Mouse (Mus musculus): ENCODE results near the gene Cars2. TPM values are rescaled to one million over a fixed set of nuclear protein-coding genes. Genes with fewer than 3 reads are reported as not detected.
"Not testable (repeated sequence)": the region's sequence is repeated elsewhere in the genome, so short reads cannot be mapped to it uniquely, and the experiment has no call there.

Cars2 gene
- polyA plus RNA-seq, 1 experiment from 2014 or later, result 24.5 TPM

DNA sequence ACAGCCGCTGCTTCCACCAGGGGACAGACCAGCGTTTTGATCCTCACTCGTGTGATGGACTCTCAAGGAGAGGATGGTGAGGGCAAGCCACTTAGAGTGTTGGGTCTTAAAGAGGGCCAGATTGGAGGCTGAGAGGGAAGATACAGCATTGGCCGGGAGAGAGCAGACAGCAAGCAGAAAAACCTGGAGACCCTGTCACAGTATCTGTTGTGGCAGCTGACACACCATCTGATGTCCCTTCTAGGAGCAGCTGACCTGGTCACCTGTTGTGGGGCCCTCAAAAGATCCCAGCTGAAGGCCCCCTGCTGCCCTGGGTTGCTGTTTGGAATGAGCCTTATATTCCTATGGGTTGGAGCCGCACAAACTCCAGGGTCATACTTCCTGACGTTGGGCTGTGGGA, 21.8 kb upstream of the Cars2 start:
- no peak for ATAC-seq (ENCODE audit: low read depth)
- Histone ChIP-seq H3K27ac (ENCODE audit: low read length) (no peak overlapping the region), H3K4me3 (ENCODE audit: low read length) (no peak overlapping the region), H3K4me2 (ENCODE audit: low read depth, low read length) (no peak overlapping the region), H3K36me3 (ENCODE audit: control insufficient read depth, insufficient read depth, low read length) (peaks cover 5% of the 10 kb centered on the region; the same call in 1 of the 2 replicates), H3K9ac (ENCODE audit: low read length) (no peak overlapping the region), H3K4me1 (replicated peaks; ENCODE audit: control insufficient read depth, insufficient read depth, low read length) (no peaks in the 10 kb centered on the region), H3K9me3 (ENCODE audit: control insufficient read depth, low read length) (no peaks in the 10 kb centered on the region), H3K27me3 (ENCODE audit: control insufficient read depth, insufficient read depth, low read depth, low read length) (no peaks in the 10 kb centered on the region)
- 67% methylated on average over 6 of the region's 6 CpGs for WGBS

DNA sequence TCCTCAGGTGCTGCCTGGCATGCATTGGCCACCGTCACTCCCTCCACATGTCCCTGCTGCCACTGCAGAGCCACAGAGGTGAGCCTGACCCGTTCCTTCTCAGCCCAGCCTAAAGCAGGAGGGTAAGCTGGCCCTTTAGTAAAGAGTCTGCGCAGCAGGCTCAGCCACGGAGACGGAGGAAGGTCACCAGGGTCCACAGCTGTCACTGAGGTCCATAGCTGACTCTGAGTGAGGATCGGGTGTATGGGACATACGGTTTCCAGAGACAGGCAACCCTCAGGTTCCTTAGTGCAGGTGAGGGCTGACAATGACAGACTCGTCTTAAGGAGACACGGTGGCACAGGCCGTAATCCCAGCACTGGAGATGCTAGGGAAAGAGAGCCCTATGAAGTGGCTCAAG, 21.4 kb upstream of the Cars2 start:
- no peak overlapping the region for H3K27ac ChIP-seq (ENCODE audit: low read length)
- H3K4me3 ChIP-seq (ENCODE audit: low read length), result no peak overlapping the region
- no peaks in the 10 kb centered on the region for H3K4me1 ChIP-seq (replicated peaks; ENCODE audit: control insufficient read depth, insufficient read depth, low read length)
- no peak for ATAC-seq (ENCODE audit: low read depth)
- WGBS, result 82% methylated on average over 10 of the region's 10 CpGs
- peaks cover 6% of the 10 kb centered on the region for H3K36me3 ChIP-seq (ENCODE audit: control insufficient read depth, insufficient read depth, low read length)
- H3K9ac ChIP-seq (ENCODE audit: low read length), result no peak overlapping the region
- no peaks in the 10 kb centered on the region for H3K27me3 ChIP-seq (ENCODE audit: control insufficient read depth, insufficient read depth, low read depth, low read length)
- H3K4me2 ChIP-seq (ENCODE audit: low read depth, low read length), result no peak overlapping the region
- no peaks in the 10 kb centered on the region for H3K9me3 ChIP-seq (ENCODE audit: control insufficient read depth, low read length)

DNA sequence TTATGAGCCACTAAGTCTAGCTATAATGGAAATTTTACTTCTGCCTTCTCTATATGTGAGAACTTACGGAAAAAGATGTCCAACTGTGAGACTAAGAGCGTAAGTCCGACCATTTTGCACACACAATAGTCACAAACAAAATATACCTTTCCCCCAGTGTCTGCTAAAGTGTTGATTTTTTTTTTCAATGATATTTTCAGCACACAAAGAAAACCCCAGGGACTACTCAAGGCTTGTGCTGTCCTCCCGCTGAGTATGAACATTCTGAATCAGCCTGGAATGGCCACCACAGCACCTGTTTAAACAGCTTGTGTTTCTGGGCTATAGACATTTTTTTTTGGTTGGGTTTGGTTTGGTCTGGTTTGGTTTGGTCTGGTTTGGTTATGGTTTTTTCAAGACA, 20.2 kb upstream of the Cars2 start:
- Histone ChIP-seq H3K9me3 (ENCODE audit: control insufficient read depth, low read length) (no peaks in the 10 kb centered on the region), H3K36me3 (ENCODE audit: control insufficient read depth, insufficient read depth, low read length) (peaks cover 12% of the 10 kb centered on the region), H3K27ac (ENCODE audit: low read length) (no peak overlapping the region), H3K27me3 (ENCODE audit: control insufficient read depth, insufficient read depth, low read depth, low read length) (no peaks in the 10 kb centered on the region), H3K9ac (ENCODE audit: low read length) (no peak overlapping the region), H3K4me2 (ENCODE audit: low read depth, low read length) (no peak overlapping the region), H3K4me1 (replicated peaks; ENCODE audit: control insufficient read depth, insufficient read depth, low read length) (no peaks in the 10 kb centered on the region), H3K4me3 (ENCODE audit: low read length) (no peak overlapping the region)
- ATAC-seq (ENCODE audit: low read depth), result no peak
- WGBS, result 90% methylated on average over 4 of the region's 4 CpGs

- H3K4me3 ChIP-seq (ENCODE audit: low read length), result no peak overlapping the region
- 77% methylated on average over 22 of the region's 22 CpGs for WGBS
Observed at GRCm38 (mm10) chr8:11569260-11570097, 18.9 kb upstream of the Cars2 start.

GRCm38 (mm10) chr8:11568193-11568592, 17.6 kb upstream of the Cars2 start:
- H3K27me3 ChIP-seq (ENCODE audit: control insufficient read depth, insufficient read depth, low read depth, low read length); ATAC-seq (ENCODE audit: low read depth); H3K9me3 ChIP-seq (ENCODE audit: control insufficient read depth, low read length); H3K4me2 ChIP-seq (ENCODE audit: low read depth, low read length); H3K4me1 ChIP-seq (replicated peaks; ENCODE audit: control insufficient read depth, insufficient read depth, low read length); H3K9ac ChIP-seq (ENCODE audit: low read length); H3K27ac ChIP-seq (ENCODE audit: low read length); H3K4me3 ChIP-seq (ENCODE audit: low read length): not testable (repeated sequence)
- 89% methylated on average over 2 of the region's 2 CpGs for WGBS
- H3K36me3 ChIP-seq (ENCODE audit: control insufficient read depth, insufficient read depth, low read length), result peaks cover 21% of the 10 kb centered on the region

More at GRCm38 (mm10) chr8:11569260-11570097, 18.9 kb upstream of the Cars2 start:
- Histone ChIP-seq H3K36me3 (ENCODE audit: control insufficient read depth, insufficient read depth, low read length) (peaks cover 15% of the 10 kb centered on the region), H3K27ac (ENCODE audit: low read length) (no peak overlapping the region), H3K4me1 (replicated peaks; ENCODE audit: control insufficient read depth, insufficient read depth, low read length) (no peaks in the 10 kb centered on the region), H3K4me2 (ENCODE audit: low read depth, low read length) (no peak overlapping the region), H3K9me3 (ENCODE audit: control insufficient read depth, low read length) (no peaks in the 10 kb centered on the region), H3K27me3 (ENCODE audit: control insufficient read depth, insufficient read depth, low read depth, low read length) (no peaks in the 10 kb centered on the region), H3K9ac (ENCODE audit: low read length) (no peak overlapping the region)
- ATAC-seq (ENCODE audit: low read depth), result no peak

DNA sequence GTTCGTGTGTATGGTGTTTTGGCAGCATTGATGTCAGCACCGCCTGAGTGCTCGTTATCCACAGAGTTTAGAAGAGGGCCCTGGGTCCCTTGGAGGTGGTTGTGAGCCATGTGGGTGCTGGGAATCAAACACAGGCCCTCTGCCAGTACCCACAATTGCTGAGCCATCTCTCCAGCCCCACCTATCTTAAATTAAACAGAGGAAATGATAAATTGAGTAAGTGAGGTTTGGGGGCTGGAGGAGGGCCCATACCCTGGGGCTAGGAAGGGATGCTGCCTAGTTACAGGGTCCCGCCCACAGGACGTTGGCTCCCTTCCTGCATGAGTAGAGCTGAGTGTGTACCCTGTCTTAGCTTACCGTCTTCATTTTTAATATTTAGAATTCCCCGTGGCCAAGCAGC, 14.1 kb upstream of the Cars2 start:
- H3K27ac ChIP-seq (ENCODE audit: low read length), result no peak overlapping the region
- H3K4me2 ChIP-seq (ENCODE audit: low read depth, low read length), result no peak overlapping the region
- H3K9me3 ChIP-seq (ENCODE audit: control insufficient read depth, low read length), result no peaks in the 10 kb centered on the region
- peaks cover under 1% of the 10 kb centered on the region for H3K4me1 ChIP-seq (replicated peaks; ENCODE audit: control insufficient read depth, insufficient read depth, low read length)
- no peak overlapping the region for H3K9ac ChIP-seq (ENCODE audit: low read length)
- H3K4me3 ChIP-seq (ENCODE audit: low read length), result no peak overlapping the region
- 85% methylated on average over 7 of the region's 7 CpGs for WGBS
- no peak for ATAC-seq (ENCODE audit: low read depth)
- peaks cover 35% of the 10 kb centered on the region for H3K36me3 ChIP-seq (ENCODE audit: control insufficient read depth, insufficient read depth, low read length)
- H3K27me3 ChIP-seq (ENCODE audit: control insufficient read depth, insufficient read depth, low read depth, low read length), result no peaks in the 10 kb centered on the region

GRCm38 (mm10) chr8:11564236-11564635, 13.7 kb upstream of the Cars2 start:
- Histone ChIP-seq H3K36me3 (ENCODE audit: control insufficient read depth, insufficient read depth, low read length) (peaks cover 35% of the 10 kb centered on the region), H3K9ac (ENCODE audit: low read length) (no peak overlapping the region), H3K4me3 (ENCODE audit: low read length) (no peak overlapping the region), H3K9me3 (ENCODE audit: control insufficient read depth, low read length) (no peaks in the 10 kb centered on the region), H3K4me2 (ENCODE audit: low read depth, low read length) (no peak overlapping the region), H3K27me3 (ENCODE audit: control insufficient read depth, insufficient read depth, low read depth, low read length) (no peaks in the 10 kb centered on the region), H3K4me1 (replicated peaks; ENCODE audit: control insufficient read depth, insufficient read depth, low read length) (peaks cover 5% of the 10 kb centered on the region), H3K27ac (ENCODE audit: low read length) (no peak overlapping the region)
- 83% methylated on average over 5 of the region's 5 CpGs for WGBS
- no peak for ATAC-seq (ENCODE audit: low read depth)

DNA sequence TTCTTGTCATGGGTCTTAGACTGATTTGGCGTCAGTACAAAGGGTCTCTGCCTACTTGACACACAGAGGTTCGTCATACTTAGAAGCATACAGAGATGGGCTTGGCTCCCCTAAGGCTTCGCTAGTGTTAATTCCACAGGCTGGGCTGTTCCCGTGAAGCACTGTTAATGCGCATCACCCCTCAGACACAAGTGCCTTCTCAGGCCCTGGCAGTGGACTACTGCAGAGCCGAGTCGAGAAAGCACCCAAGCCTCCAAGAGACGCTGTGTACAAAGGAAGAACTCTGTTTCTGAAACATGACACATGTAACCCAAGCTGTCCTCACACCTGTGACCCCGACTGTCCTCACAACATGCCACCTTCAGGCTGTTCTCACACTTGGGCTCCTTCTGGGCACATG, 9.6 kb upstream of the Cars2 start:
- no peak overlapping the region for H3K9ac ChIP-seq (ENCODE audit: low read length)
- peaks cover 10% of the 10 kb centered on the region for H3K4me1 ChIP-seq (replicated peaks; ENCODE audit: control insufficient read depth, insufficient read depth, low read length)
- H3K27me3 ChIP-seq (ENCODE audit: control insufficient read depth, insufficient read depth, low read depth, low read length), result no peaks in the 10 kb centered on the region
- H3K9me3 ChIP-seq (ENCODE audit: control insufficient read depth, low read length), result no peaks in the 10 kb centered on the region
- no peak overlapping the region for H3K4me2 ChIP-seq (ENCODE audit: low read depth, low read length)
- no peak overlapping the region for H3K4me3 ChIP-seq (ENCODE audit: low read length)
- ATAC-seq (ENCODE audit: low read depth), result no peak
- peaks cover 22% of the 10 kb centered on the region for H3K36me3 ChIP-seq (ENCODE audit: control insufficient read depth, insufficient read depth, low read length)
- WGBS, result 71% methylated on average over 9 of the region's 9 CpGs
- no peak overlapping the region for H3K27ac ChIP-seq (ENCODE audit: low read length)

DNA sequence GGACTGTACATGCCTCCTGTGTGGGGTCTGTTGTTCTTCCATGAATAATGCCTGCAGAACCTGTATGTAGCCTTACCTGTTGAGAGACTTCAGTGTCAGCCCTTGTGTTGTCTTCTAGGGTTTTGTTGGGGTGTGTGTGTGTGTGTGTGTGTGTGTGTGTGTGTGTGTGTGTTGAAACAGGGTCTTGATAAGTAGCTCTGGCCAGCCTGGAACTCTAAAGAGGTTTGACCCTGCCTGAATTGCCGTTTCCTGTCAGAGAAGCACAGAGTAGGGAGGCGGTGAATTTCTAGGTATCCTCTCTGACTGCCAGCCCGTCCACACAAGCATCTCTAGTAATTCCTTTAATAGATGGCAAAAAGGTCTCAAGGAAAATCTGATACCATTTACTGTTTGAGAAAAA, 8.9 kb upstream of the Cars2 start:
- no peak for ATAC-seq (ENCODE audit: low read depth)
- peaks cover 19% of the 10 kb centered on the region for H3K36me3 ChIP-seq (ENCODE audit: control insufficient read depth, insufficient read depth, low read length)
- H3K27me3 ChIP-seq (ENCODE audit: control insufficient read depth, insufficient read depth, low read depth, low read length), result no peaks in the 10 kb centered on the region
- no peak overlapping the region for H3K4me3 ChIP-seq (ENCODE audit: low read length)
- H3K27ac ChIP-seq (ENCODE audit: low read length), result no peak overlapping the region
- H3K4me2 ChIP-seq (ENCODE audit: low read depth, low read length), result peak overlapping the region; percentile 56
- H3K9ac ChIP-seq (ENCODE audit: low read length), result no peak overlapping the region; the same call in 1 of the 2 replicates
- peaks cover 13% of the 10 kb centered on the region for H3K4me1 ChIP-seq (replicated peaks; ENCODE audit: control insufficient read depth, insufficient read depth, low read length)
- no peaks in the 10 kb centered on the region for H3K9me3 ChIP-seq (ENCODE audit: control insufficient read depth, low read length)
- 47% methylated on average over 3 of the region's 3 CpGs for WGBS
